Mouse (Mus musculus) kidney, postnatal 0 days (tissue): ENCODE measurements around the gene Gdf15. TPM values are rescaled to one million over a fixed set of nuclear protein-coding genes. Genes with fewer than 3 reads are reported as not detected.

ENCODE experiments used
- ATAC-seq: fragments of 200-750 bp; cut with Nextera tagmentation; replicated peaks from 2 replicates; pipeline ENCODE4 v1.8.0; 2017; ENCODE audit warnings: low read depth, moderate number of reproducible peaks, moderate TSS enrichment, moderate library complexity; ENCODE audit not compliant: low FRiP score
- DNase-seq: peaks from one replicate; pipeline ENCODE4 v3.0.0-alpha.2; 2016; ENCODE audit warnings: low spot score
- H3K27ac ChIP-seq: fragments of 300-500 bp; sonication (generic); 2 replicates; pipeline ENCODE4 v1.5.1; 2014; ENCODE audit warnings: mild to moderate bottlenecking
- H3K27me3 ChIP-seq: fragments of 300-500 bp; sonication (generic); 2 replicates; pipeline ENCODE4 v1.6.1; 2014; ENCODE audit warnings: low read length, mixed read lengths; ENCODE audit not compliant: insufficient read depth
- H3K36me3 ChIP-seq: fragments of 300-500 bp; sonication (generic); 2 replicates; pipeline ENCODE4 v1.6.1; 2014; ENCODE audit warnings: low read length, mixed read lengths; ENCODE audit not compliant: insufficient read depth
- H3K4me1 ChIP-seq: fragments of 300-500 bp; sonication (generic); replicated peaks from 2 replicates; pipeline ENCODE4 v1.6.1; 2014; ENCODE audit warnings: antibody characterized with exemption, low read length, mixed read lengths; ENCODE audit not compliant: insufficient read depth
- H3K4me2 ChIP-seq: fragments of 300-500 bp; sonication (generic); 2 replicates; pipeline ENCODE4 v1.6.1; 2014; ENCODE audit warnings: mild to moderate bottlenecking, low read length, moderate library complexity, mixed read lengths
- H3K4me3 ChIP-seq: fragments of 300-500 bp; sonication (generic); replicated peaks from 2 replicates; pipeline ENCODE4 v1.5.1; 2014; ENCODE audit warnings: low read depth, low read length
- H3K9ac ChIP-seq: fragments of 300-500 bp; sonication (generic); 2 replicates; pipeline ENCODE4 v1.6.1; 2014; ENCODE audit warnings: low read depth, low read length
- H3K9me3 ChIP-seq: fragments of 300-500 bp; sonication (generic); replicated peaks from 2 replicates; pipeline ENCODE4 v1.6.1; 2016; ENCODE audit warnings: low read length, inconsistent platforms, mixed read lengths
- CTCF ChIP-seq: IDR thresholded peaks from 2 replicates; pipeline ENCODE4 v1.5.1; 2016; ENCODE audit warnings: antibody characterized with exemption, low read depth, mild to moderate bottlenecking, moderate library complexity
- WGBS: fragments of 180-500 bp; shearing (Covaris S2); extraction: QIAGEN DNeasy Blood & Tissue Kit; methylation state at CpG from one replicate; pipeline ENCODE4 v1.1.7; 2014; 5-methylcytosine and 5-hydroxymethylcytosine counted together
- polyA plus RNA-seq: library from polyadenylated mRNA; unstranded; fragments of >200 nt; fragmentation: Nextera tagmentation; extraction: Ambion mirVana; gene quantifications from 2 replicates; pipeline ENCODE4 v1.2.1, GENCODE M21; 2015

Gdf15 gene
- polyA plus RNA-seq, 1 experiment from 2014 or later = 3.2 TPM

- no peak overlapping the region for H3K27ac ChIP-seq
- TF ChIP-seq CTCF = no peak
- H3K4me3 ChIP-seq = no peak overlapping the region
- no peak overlapping the region for H3K9ac ChIP-seq
- peaks cover 43% of the 10 kb centered on the region for H3K4me1 ChIP-seq
- no peaks in the 10 kb centered on the region for H3K9me3 ChIP-seq
- H3K36me3 ChIP-seq = peaks cover 16% of the 10 kb centered on the region
- DNase-seq = no peak
- no peak overlapping the region for H3K4me2 ChIP-seq
- no peaks in the 10 kb centered on the region for H3K27me3 ChIP-seq
- no peak for ATAC-seq
These were observed 14.5 kb upstream of the Gdf15 start for GRCm38 (mm10) chr8:70646775-70647174.

GRCm38 (mm10) chr8:70646369-70646768 is 14.1 kb upstream of the Gdf15 start:
- Histone ChIP-seq H3K36me3 (peaks cover 13% of the 10 kb centered on the region; the same call in 1 of the 2 replicates), H3K9me3 (no peaks in the 10 kb centered on the region), H3K4me3 (no peak overlapping the region), H3K4me1 (peaks cover 43% of the 10 kb centered on the region), H3K27ac (peak overlapping the region; percentile 65; the same call in 1 of the 2 replicates), H3K27me3 (no peaks in the 10 kb centered on the region), H3K9ac (no peak overlapping the region), H3K4me2 (no peak overlapping the region)
- ATAC-seq (0 out of 2 replicates have a peak, but pooled peaks have one; percentile 2), DNase-seq (no peak)
- WGBS = 55% methylated on average over 6 of the region's 6 CpGs
- no peak for TF ChIP-seq CTCF

- ATAC-seq (peak; percentile 30; the same call in 1 of the 2 replicates), DNase-seq (peak; percentile 54)
- Histone ChIP-seq H3K4me2 (no peak overlapping the region), H3K27ac (peak overlapping the region; percentile 65; the same call in 1 of the 2 replicates), H3K36me3 (peaks cover 8% of the 10 kb centered on the region; the same call in 1 of the 2 replicates), H3K4me3 (no peak overlapping the region), H3K9ac (no peak overlapping the region), H3K4me1 (peaks cover 43% of the 10 kb centered on the region), H3K27me3 (no peaks in the 10 kb centered on the region), H3K9me3 (no peaks in the 10 kb centered on the region)
- WGBS = 21% methylated on average over 17 of the region's 17 CpGs
- no peak for TF ChIP-seq CTCF
These were observed 13.4 kb upstream of the Gdf15 start for GRCm38 (mm10) chr8:70645501-70646224.

GRCm38 (mm10) chr8:70644065-70644464 is 11.8 kb upstream of the Gdf15 start:
- Histone ChIP-seq H3K4me3 (no peak overlapping the region), H3K9ac (no peak overlapping the region), H3K4me1 (peaks cover 34% of the 10 kb centered on the region), H3K36me3 (0 out of 2 replicates have a peak, but pooled peaks cover 3% of the 10 kb centered on the region), H3K27ac (no peak overlapping the region), H3K4me2 (no peak overlapping the region), H3K9me3 (no peaks in the 10 kb centered on the region), H3K27me3 (no peaks in the 10 kb centered on the region)
- ATAC-seq (no peak), DNase-seq (no peak)
- 95% methylated on average over 2 of the region's 2 CpGs for WGBS
- TF ChIP-seq CTCF = peak; percentile 42; the same call in 1 of the 2 replicates

GRCm38 (mm10) chr8:70643019-70643418 is 10.8 kb upstream of the Gdf15 start:
- Histone ChIP-seq H3K4me1 (peaks cover 29% of the 10 kb centered on the region), H3K27me3 (no peaks in the 10 kb centered on the region), H3K36me3 (no peaks in the 10 kb centered on the region), H3K4me3 (no peak overlapping the region), H3K9ac (no peak overlapping the region), H3K27ac (no peak overlapping the region), H3K9me3 (no peaks in the 10 kb centered on the region), H3K4me2 (no peak overlapping the region)
- DNase-seq (no peak), ATAC-seq (no peak)
- TF ChIP-seq CTCF = no peak
- WGBS = 65% methylated on average over 3 of the region's 3 CpGs

- Histone ChIP-seq H3K27ac (no peak overlapping the region), H3K9me3 (no peaks in the 10 kb centered on the region), H3K36me3 (no peaks in the 10 kb centered on the region), H3K4me1 (peaks cover 17% of the 10 kb centered on the region), H3K4me2 (no peak overlapping the region), H3K4me3 (no peak overlapping the region), H3K27me3 (no peaks in the 10 kb centered on the region), H3K9ac (no peak overlapping the region)
- no peak for DNase-seq
- WGBS = 49% methylated on average over 9 of the region's 9 CpGs
- TF ChIP-seq CTCF = no peak
- no peak for ATAC-seq
These were observed 6.5 kb upstream of the Gdf15 start for GRCm38 (mm10) chr8:70638752-70639151.
